Mouse (Mus musculus) kidney, postnatal 4 days (tissue): ENCODE results near the gene Cpa4.

Experiments
- DNase-seq, 2 experiments: peaks; one replicate each; pipeline ENCODE4 v3.0.0; 2021; ENCODE audit warnings: mixed read lengths in 2 of 2

Cpa4 gene

GRCm38 (mm10) chr6:30636186-30636842 is 68.1 kb downstream of the Cpa4 start:
- peak in 1 of 2 experiments; percentile 41 for DNase-seq

GRCm38 (mm10) chr6:30638674-30639268 is 70.6 kb downstream of the Cpa4 start, which contains the start of gene Cpa1:
Cpa1 (plus strand) TSS chr6:30639218.
- DNase-seq: no peak
